Mouse (Mus musculus) spleen, postnatal 4 days (tissue): ENCODE measurements around the gene Chst5.
"Not testable (repeated sequence)": the region's sequence is repeated elsewhere in the genome, so short reads cannot be mapped to it uniquely, and the experiment has no call there.

Source experiments
- DNase-seq, 2 experiments: peaks; one replicate each; pipeline ENCODE4 v3.0.0; 2022; ENCODE audit warnings: low spot score in 2 of 2

Gene Chst5

DNA sequence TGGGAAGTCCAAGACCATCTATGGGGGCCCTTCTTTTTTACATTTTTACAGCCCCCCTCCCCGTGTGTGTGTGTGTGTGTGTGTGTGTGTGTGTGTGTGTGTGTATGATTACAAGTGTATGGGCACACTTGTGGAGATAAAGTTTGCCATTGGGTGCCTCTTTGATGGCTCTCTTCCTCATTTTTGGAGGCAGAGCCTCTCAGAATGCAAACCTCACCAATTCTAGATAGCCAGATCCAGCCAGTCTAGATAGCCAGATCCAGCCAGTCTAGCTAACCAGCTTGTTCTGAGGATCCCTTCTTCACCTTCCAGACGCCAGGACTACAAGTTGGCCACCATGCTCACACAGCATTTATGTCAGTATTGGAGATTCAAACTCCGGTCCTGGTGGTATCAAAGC lies 39.0 kb downstream of the Chst5 start:
- DNase-seq = no peak

- DNase-seq = no peak
Measured at GRCm38 (mm10) chr8:111870379-111870778, 39.9 kb downstream of the Chst5 start.

GRCm38 (mm10) chr8:111868664-111869063 lies 41.6 kb downstream of the Chst5 start:
- no peak for DNase-seq

DNA sequence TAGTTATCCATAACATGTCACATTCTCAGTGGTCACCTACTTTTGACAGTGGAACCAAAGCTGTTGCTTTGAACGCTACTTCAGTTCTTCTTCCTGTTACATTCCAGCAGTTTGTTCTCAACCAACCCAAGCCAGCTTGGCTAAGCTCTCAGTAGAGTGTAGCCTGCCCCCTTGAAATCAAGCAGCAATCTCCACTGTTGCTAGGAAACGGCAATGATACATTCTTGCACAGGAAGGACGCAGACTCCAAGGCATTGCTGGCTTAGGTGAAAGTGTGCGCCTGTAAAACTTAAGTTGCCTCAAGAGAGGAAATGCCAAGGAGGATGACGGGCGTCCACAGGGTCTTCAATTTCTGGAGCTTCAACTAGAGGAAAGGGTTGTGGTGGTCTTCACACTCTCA lies 44.4 kb downstream of the Chst5 start:
- DNase-seq = no peak

DNA sequence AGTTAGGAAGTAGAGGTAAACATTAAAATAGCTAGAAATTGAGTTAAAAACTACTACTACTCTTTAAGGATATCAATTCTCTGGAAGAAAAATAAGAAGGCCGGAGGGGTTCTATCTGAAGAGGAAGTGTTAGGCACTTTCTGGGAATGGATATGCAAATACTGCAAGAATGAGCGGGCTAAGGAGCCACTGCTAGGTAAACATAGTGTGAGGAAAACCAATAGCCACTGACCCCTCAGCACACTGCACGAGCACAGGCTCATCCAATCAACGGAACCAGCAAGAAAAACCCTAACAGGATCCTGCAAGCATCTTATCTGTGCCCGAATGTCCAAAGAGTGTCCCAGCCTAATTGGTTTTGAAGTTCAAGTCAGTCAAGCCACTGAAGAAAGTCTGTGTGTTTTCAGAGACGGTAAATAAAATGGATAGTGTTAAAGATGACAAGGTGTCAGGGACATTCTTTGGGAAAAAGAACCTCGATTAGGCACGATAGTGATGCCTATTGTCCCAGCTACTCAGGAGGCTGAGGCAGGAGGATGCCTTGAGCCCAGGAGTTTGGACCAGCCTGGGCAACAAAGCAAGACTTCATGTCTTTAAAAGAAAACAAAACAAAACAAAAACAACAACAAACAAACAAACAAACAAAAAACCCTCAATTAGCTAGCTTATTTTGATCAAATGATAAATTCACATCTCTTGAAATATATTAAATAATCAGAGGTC lies 45.0 kb downstream of the Chst5 start:
- DNase-seq = no peak

DNA sequence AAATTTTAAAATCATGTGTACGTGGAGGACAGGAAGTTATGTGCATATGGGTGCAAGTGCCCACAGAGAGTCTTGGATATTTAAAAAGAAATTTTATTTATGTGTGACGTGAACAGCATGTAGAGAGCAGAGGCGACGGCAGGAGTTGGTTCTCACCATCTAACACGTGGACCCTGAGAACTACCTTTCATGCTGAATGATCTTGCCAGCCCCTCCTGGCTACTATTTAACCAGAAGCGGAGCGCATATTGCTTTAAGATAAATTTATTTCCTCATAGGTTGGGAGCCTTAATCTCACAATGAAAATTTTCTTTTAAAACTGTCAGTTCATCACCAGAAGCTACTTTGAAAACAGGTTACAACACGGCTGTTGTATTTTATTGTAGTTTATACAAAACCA lies 45.6 kb downstream of the Chst5 start:
- no peak for DNase-seq

DNA sequence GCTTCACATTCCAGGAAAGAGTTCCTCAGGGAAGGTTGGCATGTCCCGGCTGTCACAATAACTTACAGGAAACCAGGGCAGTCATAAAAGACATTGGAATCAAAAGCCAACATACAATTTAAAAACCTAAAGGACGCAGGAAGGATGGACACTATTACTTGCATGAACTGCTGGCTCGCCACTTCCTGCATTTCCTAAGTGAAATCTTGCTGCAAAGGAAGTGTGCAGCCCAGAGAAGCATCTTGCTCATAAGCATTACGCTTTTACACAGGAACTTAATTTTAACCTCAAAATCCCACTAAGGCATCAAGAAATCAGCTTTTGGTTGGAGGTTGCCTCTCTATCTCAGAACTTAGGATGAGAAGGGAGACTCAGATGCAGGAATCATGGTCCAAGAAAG lies 47.0 kb downstream of the Chst5 start:
- no peak for DNase-seq

DNA sequence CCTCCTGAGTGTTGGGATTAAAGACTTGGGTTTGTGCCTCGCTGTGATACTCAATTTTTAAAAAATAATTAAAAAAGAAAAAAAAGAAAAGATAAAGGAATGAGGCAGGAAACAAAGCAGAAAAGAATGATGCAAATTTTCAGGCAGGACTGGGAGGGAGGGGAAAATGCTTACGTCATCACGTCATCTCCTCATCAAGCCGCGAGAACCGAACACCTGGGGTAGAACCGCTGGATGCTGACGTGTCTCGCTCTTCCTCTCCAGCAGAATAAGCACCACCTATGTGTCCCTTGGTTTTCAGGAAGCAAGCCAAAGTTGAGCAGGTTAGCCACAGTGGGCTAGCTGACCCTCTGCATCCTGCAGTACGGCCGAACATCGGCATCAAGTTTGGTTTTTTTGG lies 54.3 kb downstream of the Chst5 start:
- DNase-seq = no peak

DNA sequence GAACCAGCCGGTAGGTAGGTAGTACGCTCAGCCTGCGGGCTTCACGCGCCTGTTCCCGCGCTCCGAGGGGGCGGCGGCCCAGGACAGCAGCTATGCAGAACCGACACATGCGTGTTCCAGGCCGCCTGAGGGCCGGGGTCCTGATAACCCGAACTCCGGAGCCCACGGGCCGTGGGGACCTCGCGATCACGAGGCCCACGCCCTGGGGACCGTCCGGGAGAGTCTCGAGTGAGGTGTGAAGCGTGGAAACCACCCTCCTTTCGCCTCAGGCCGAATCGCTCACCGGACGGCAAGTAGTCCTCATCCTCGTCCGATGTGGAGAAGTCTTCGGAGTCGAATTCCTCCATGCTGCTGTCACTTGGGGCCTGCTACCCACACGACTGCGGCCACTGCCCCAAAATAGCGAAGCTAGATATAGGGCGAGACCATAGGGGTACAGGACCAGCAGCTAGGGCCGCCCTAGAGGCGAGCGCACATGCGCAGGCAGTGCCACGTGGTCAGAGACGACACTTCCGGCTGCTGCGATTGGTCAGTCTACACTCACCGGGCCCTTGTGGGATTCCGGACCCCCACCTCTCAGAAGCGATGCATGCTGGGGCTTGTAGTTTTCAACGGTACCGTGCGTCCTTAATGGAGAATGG lies 56.3 kb downstream of the Chst5 start, which contains the start of gene Cfdp1:
Gene Cfdp1, minus strand, starts transcription at position 431 of the 641 bp plus-strand sequence.
- peak; percentile 93 to 94 for DNase-seq

GRCm38 (mm10) chr8:111853219-111853618 lies 57.0 kb downstream of the Chst5 start:
- not testable (repeated sequence) for DNase-seq

GRCm38 (mm10) chr8:111846746-111847145 lies 63.5 kb downstream of the Chst5 start:
- no peak for DNase-seq
